Mouse (Mus musculus) testis, adult 2 months (tissue): ENCODE measurements around the gene Gnpnat1.

Experiments
- CTCF ChIP-seq: fragments of 200-500 bp; IDR thresholded peaks from 2 replicates; pipeline ENCODE4 v1.5.1; 2012; ENCODE audit warnings: low read depth, mild to moderate bottlenecking, inconsistent platforms, low read length, moderate library complexity; ENCODE audit not compliant: control insufficient read depth, insufficient read depth, insufficient replicate concordance
- POLR2A ChIP-seq: fragments of 200-500 bp; IDR thresholded peaks from 2 replicates; pipeline ENCODE4 v1.6.1; 2012; ENCODE audit warnings: low read depth, mild to moderate bottlenecking, inconsistent platforms, low read length, moderate library complexity; ENCODE audit not compliant: control insufficient read depth

DNA sequence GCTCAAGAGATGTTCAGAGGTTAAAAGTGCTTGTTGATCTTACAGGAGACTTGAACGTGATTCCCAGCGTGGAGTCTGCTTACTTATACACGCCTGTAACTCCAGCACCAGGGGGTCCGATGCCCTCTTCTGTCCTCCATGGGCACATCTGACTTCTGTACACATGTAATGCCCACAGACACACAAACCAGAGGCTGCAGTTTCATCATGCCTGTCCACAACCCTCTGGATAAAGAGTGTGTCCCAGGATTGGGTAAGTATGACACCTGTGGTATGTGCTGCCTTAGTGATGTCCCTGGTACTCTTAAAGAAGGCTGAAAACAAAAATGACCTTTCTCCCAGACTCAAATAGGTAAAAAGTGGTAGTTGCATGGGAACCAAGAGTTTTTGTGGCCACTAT lies 14.6 kb upstream of the Gnpnat1 start:
- TF ChIP-seq CTCF, result no peak
- no peak for TF ChIP-seq POLR2A
